Mouse (Mus musculus): ENCODE data around the gene Atad2b. TPM values are rescaled to one million over a fixed set of nuclear protein-coding genes. Genes with fewer than 3 reads are reported as not detected.
"Not testable (repeated sequence)": the region's sequence is repeated elsewhere in the genome, so short reads cannot be mapped to it uniquely, and the experiment has no call there.

Atad2b gene
- polyA plus RNA-seq, 1 experiment from 2014 or later = 19.9 TPM

GRCm38 (mm10) chr12:4978324-4978723, 61.2 kb downstream of the Atad2b start:
- ATAC-seq (replicated peaks; ENCODE audit: insufficient number of reproducible peaks, low FRiP score, low TSS enrichment, low read depth) (no peak), DNase-seq (ENCODE audit: low spot score) (no peak)
- H3K36me3 ChIP-seq (replicated peaks; ENCODE audit: control insufficient read depth, insufficient read depth, low read depth, low read length) = peaks cover 4% of the 10 kb centered on the region; the same call in 1 of the 2 replicates
- WGBS = 92% methylated on average over 6 of the region's 6 CpGs
- no peaks in the 10 kb centered on the region for H3K4me1 ChIP-seq (ENCODE audit: control insufficient read depth, insufficient read depth, low read length)
- H3K27ac ChIP-seq (replicated peaks; ENCODE audit: low read depth, low read length) = no peak overlapping the region
- H3K4me3 ChIP-seq (ENCODE audit: low read depth, low read length) = no peak overlapping the region
- no peaks in the 10 kb centered on the region for H3K27me3 ChIP-seq (ENCODE audit: control insufficient read depth, insufficient read depth, low read length)
- no peak overlapping the region for H3K9ac ChIP-seq (replicated peaks; ENCODE audit: low read length)
- H3K4me2 ChIP-seq (ENCODE audit: low read depth, low read length) = no peak overlapping the region
- H3K9me3 ChIP-seq (replicated peaks; ENCODE audit: control insufficient read depth, low read length) = no peaks in the 10 kb centered on the region

GRCm38 (mm10) chr12:4996981-4997380, 79.8 kb downstream of the Atad2b start:
- Histone ChIP-seq H3K9ac (replicated peaks; ENCODE audit: low read length) (no peak overlapping the region), H3K27ac (replicated peaks; ENCODE audit: low read depth, low read length) (no peak overlapping the region), H3K4me3 (ENCODE audit: low read depth, low read length) (no peak overlapping the region), H3K4me2 (ENCODE audit: low read depth, low read length) (no peak overlapping the region), H3K36me3 (replicated peaks; ENCODE audit: control insufficient read depth, insufficient read depth, low read depth, low read length) (no peaks in the 10 kb centered on the region), H3K9me3 (replicated peaks; ENCODE audit: control insufficient read depth, low read length) (no peaks in the 10 kb centered on the region), H3K27me3 (ENCODE audit: control insufficient read depth, insufficient read depth, low read length) (no peaks in the 10 kb centered on the region), H3K4me1 (ENCODE audit: control insufficient read depth, insufficient read depth, low read length) (no peaks in the 10 kb centered on the region)
- ATAC-seq (replicated peaks; ENCODE audit: insufficient number of reproducible peaks, low FRiP score, low TSS enrichment, low read depth) (no peak), DNase-seq (ENCODE audit: low spot score) (no peak)

- Histone ChIP-seq H3K36me3 (replicated peaks; ENCODE audit: control insufficient read depth, insufficient read depth, low read depth, low read length) (no peaks in the 10 kb centered on the region), H3K27me3 (ENCODE audit: control insufficient read depth, insufficient read depth, low read length) (no peaks in the 10 kb centered on the region), H3K9ac (replicated peaks; ENCODE audit: low read length) (no peak overlapping the region), H3K4me2 (ENCODE audit: low read depth, low read length) (no peak overlapping the region), H3K27ac (replicated peaks; ENCODE audit: low read depth, low read length) (no peak overlapping the region), H3K4me1 (ENCODE audit: control insufficient read depth, insufficient read depth, low read length) (no peaks in the 10 kb centered on the region), H3K9me3 (replicated peaks; ENCODE audit: control insufficient read depth, low read length) (no peaks in the 10 kb centered on the region), H3K4me3 (ENCODE audit: low read depth, low read length) (no peak overlapping the region)
- WGBS = 78% methylated on average over 3 of the region's 3 CpGs
- no peak for DNase-seq (ENCODE audit: low spot score)
- no peak for ATAC-seq (replicated peaks; ENCODE audit: insufficient number of reproducible peaks, low FRiP score, low TSS enrichment, low read depth)
Observed at GRCm38 (mm10) chr12:5005338-5005737, 88.2 kb downstream of the Atad2b start.

- not testable (repeated sequence) for DNase-seq (ENCODE audit: low spot score); H3K9me3 ChIP-seq (replicated peaks; ENCODE audit: control insufficient read depth, low read length); H3K27me3 ChIP-seq (ENCODE audit: control insufficient read depth, insufficient read depth, low read length); H3K27ac ChIP-seq (replicated peaks; ENCODE audit: low read depth, low read length); ATAC-seq (replicated peaks; ENCODE audit: insufficient number of reproducible peaks, low FRiP score, low TSS enrichment, low read depth); H3K36me3 ChIP-seq (replicated peaks; ENCODE audit: control insufficient read depth, insufficient read depth, low read depth, low read length); H3K4me3 ChIP-seq (ENCODE audit: low read depth, low read length); H3K4me1 ChIP-seq (ENCODE audit: control insufficient read depth, insufficient read depth, low read length); H3K4me2 ChIP-seq (ENCODE audit: low read depth, low read length); H3K9ac ChIP-seq (replicated peaks; ENCODE audit: low read length)
- 77% methylated on average over 3 of the region's 3 CpGs for WGBS
Observed at GRCm38 (mm10) chr12:5005776-5006175, 88.6 kb downstream of the Atad2b start.

- not testable (repeated sequence) for H3K9me3 ChIP-seq (replicated peaks; ENCODE audit: control insufficient read depth, low read length); H3K36me3 ChIP-seq (replicated peaks; ENCODE audit: control insufficient read depth, insufficient read depth, low read depth, low read length); H3K9ac ChIP-seq (replicated peaks; ENCODE audit: low read length); ATAC-seq (replicated peaks; ENCODE audit: insufficient number of reproducible peaks, low FRiP score, low TSS enrichment, low read depth); H3K27me3 ChIP-seq (ENCODE audit: control insufficient read depth, insufficient read depth, low read length); H3K4me2 ChIP-seq (ENCODE audit: low read depth, low read length); H3K4me3 ChIP-seq (ENCODE audit: low read depth, low read length); DNase-seq (ENCODE audit: low spot score); H3K4me1 ChIP-seq (ENCODE audit: control insufficient read depth, insufficient read depth, low read length); H3K27ac ChIP-seq (replicated peaks; ENCODE audit: low read depth, low read length)
- 91% methylated on average over 2 of the region's 2 CpGs for WGBS
Observed at GRCm38 (mm10) chr12:5008638-5009037, 91.5 kb downstream of the Atad2b start.

GRCm38 (mm10) chr12:5025226-5025861, 108.2 kb downstream of the Atad2b start:
- Histone ChIP-seq H3K4me2 (ENCODE audit: low read depth, low read length) (no peak overlapping the region), H3K4me3 (ENCODE audit: low read depth, low read length) (no peak overlapping the region), H3K9me3 (replicated peaks; ENCODE audit: control insufficient read depth, low read length) (no peaks in the 10 kb centered on the region), H3K9ac (replicated peaks; ENCODE audit: low read length) (no peak overlapping the region), H3K4me1 (ENCODE audit: control insufficient read depth, insufficient read depth, low read length) (no peaks in the 10 kb centered on the region), H3K36me3 (replicated peaks; ENCODE audit: control insufficient read depth, insufficient read depth, low read depth, low read length) (no peaks in the 10 kb centered on the region; the same call in 1 of the 2 replicates), H3K27me3 (ENCODE audit: control insufficient read depth, insufficient read depth, low read length) (no peaks in the 10 kb centered on the region), H3K27ac (replicated peaks; ENCODE audit: low read depth, low read length) (no peak overlapping the region)
- ATAC-seq (replicated peaks; ENCODE audit: insufficient number of reproducible peaks, low FRiP score, low TSS enrichment, low read depth) (no peak), DNase-seq (ENCODE audit: low spot score) (no peak)
- 92% methylated on average over 10 of the region's 10 CpGs for WGBS

GRCm38 (mm10) chr12:5029035-5029434, 111.9 kb downstream of the Atad2b start:
- no peaks in the 10 kb centered on the region for H3K4me1 ChIP-seq (ENCODE audit: control insufficient read depth, insufficient read depth, low read length)
- DNase-seq (ENCODE audit: low spot score) (no peak), ATAC-seq (replicated peaks; ENCODE audit: insufficient number of reproducible peaks, low FRiP score, low TSS enrichment, low read depth) (no peak)
- H3K27ac ChIP-seq (replicated peaks; ENCODE audit: low read depth, low read length) = no peak overlapping the region
- no peaks in the 10 kb centered on the region; the same call in 1 of the 2 replicates for H3K36me3 ChIP-seq (replicated peaks; ENCODE audit: control insufficient read depth, insufficient read depth, low read depth, low read length)
- no peak overlapping the region for H3K4me2 ChIP-seq (ENCODE audit: low read depth, low read length)
- H3K9me3 ChIP-seq (replicated peaks; ENCODE audit: control insufficient read depth, low read length) = no peaks in the 10 kb centered on the region
- WGBS = 79% methylated on average over 5 of the region's 5 CpGs
- no peak overlapping the region for H3K9ac ChIP-seq (replicated peaks; ENCODE audit: low read length)
- no peak overlapping the region for H3K4me3 ChIP-seq (ENCODE audit: low read depth, low read length)
- no peaks in the 10 kb centered on the region for H3K27me3 ChIP-seq (ENCODE audit: control insufficient read depth, insufficient read depth, low read length)

GRCm38 (mm10) chr12:5038008-5038407, 120.9 kb downstream of the Atad2b start:
- H3K4me2 ChIP-seq (ENCODE audit: low read depth, low read length) = no peak overlapping the region
- H3K4me1 ChIP-seq (ENCODE audit: control insufficient read depth, insufficient read depth, low read length) = no peaks in the 10 kb centered on the region
- DNase-seq (ENCODE audit: low spot score) = no peak
- ATAC-seq (replicated peaks; ENCODE audit: insufficient number of reproducible peaks, low FRiP score, low TSS enrichment, low read depth) = no peak
- H3K9me3 ChIP-seq (replicated peaks; ENCODE audit: control insufficient read depth, low read length) = no peaks in the 10 kb centered on the region
- H3K27ac ChIP-seq (replicated peaks; ENCODE audit: low read depth, low read length) = no peak overlapping the region
- H3K36me3 ChIP-seq (replicated peaks; ENCODE audit: control insufficient read depth, insufficient read depth, low read depth, low read length) = peaks cover 4% of the 10 kb centered on the region; the same call in 1 of the 2 replicates
- H3K9ac ChIP-seq (replicated peaks; ENCODE audit: low read length) = no peak overlapping the region
- H3K27me3 ChIP-seq (ENCODE audit: control insufficient read depth, insufficient read depth, low read length) = no peaks in the 10 kb centered on the region
- 100% methylated on average over 2 of the region's 2 CpGs for WGBS
- no peak overlapping the region for H3K4me3 ChIP-seq (ENCODE audit: low read depth, low read length)

All from embryonic facial prominence, embryonic 11.5 days (tissue).